Mouse (Mus musculus): ENCODE measurements around the gene Ctbp1.

The Ctbp1 gene

GRCm38 (mm10) chr5:33207136-33207535, 67.7 kb downstream of the Ctbp1 start:
- peak; percentile 81 for DNase-seq

DNA sequence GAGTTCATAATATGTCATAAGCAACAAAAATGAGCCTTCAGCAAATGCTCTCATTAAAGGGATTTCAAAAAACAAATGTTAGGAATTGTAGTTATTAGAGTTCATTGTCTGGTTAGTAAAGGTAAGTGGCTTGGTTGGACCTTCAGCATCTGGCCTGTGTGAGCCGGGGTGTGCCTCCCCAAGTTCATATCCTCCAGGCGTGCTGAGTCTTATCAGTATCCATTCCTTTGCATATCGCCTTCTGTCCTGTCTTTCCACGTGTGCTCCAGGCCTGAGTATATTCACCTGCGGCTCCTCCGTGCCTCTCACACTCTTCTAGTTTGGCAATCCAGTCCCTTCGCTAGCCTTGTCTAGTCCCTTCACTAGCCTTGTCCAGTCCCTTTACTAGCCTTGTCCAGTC, 68.5 kb downstream of the Ctbp1 start:
- peak; percentile 41 for DNase-seq

GRCm38 (mm10) chr5:33204284-33204683, 70.5 kb downstream of the Ctbp1 start:
- peak; percentile 61 for DNase-seq

DNA sequence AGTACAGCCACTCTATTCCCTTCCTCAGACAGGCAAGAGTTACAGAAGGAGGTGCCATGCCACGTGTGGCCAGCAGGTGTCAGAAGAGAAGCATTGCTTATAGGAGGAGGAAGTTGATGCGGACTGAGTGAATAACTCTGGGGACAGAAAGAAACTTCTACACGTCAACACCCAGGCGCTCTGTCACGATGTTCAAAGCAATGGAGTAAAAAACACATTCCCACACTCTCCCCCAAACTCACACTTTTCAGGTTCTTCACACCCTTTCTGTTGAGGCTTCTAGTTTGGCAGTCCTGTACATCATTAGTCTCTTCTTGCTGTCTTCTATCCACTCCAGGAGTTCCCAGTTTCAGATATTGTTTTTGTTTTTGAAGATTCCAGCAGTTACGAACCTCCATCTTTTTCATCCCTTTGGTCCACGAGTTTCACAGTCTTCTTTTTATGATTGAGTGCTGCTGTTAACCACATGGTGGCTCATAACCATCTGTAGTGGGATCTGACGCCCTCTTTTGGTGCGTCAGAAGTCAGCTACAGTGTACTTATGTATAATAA, 71.0 kb downstream of the Ctbp1 start:
- DNase-seq, result peak; percentile 93

GRCm38 (mm10) chr5:33203171-33203565, 71.6 kb downstream of the Ctbp1 start:
- peak; percentile 72 for DNase-seq

DNA sequence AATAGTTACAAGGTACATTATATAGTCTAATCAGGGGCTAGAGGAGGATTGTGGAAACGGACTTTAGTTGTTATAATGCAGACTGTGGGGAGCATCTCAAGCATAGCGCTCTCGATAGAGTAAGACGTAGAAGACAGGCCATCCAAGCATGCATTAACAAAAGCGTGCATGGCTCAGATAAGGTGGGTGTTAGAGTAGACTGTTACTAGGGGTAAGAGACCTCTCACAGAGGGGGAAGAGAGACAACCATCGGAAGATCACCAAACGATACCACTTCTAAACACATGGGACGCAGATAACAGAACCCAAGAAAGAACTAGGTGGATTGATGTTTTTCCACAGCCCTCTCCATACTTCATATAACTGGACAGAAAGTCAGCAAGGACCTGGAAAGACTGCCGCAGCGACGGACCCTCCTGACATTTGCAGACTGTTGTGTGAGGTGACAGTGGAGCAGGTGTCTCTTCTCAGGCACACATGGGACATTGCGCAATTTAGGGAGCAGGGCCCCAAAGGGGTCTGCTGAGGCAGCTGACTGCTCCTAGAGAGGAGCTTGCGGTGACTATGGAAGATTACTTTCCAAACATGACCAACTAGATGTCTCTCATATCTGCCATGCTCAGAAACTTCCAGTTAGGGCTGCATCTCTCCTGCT, 72.2 kb downstream of the Ctbp1 start:
- DNase-seq, result peak; percentile 77

DNA sequence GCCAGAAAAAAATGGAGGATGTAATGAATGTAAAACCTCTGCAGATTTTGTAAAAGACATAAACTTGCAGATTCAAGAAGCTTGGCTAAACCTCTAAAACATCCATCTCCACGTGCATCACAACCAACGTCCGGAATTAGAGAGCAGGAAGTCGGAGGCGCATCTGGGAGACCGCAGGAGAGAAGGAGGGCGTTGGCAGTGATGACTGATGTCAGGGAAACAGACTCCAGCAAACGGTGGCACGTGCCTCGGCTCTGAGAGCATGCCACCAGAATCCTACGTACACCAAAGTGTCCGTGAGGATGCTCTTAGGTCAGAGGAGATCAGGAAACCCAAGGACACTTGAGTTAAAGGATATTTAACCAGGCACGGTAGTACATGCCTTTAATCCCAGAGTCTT, 73.1 kb downstream of the Ctbp1 start:
- DNase-seq, result peak; percentile 76

DNA sequence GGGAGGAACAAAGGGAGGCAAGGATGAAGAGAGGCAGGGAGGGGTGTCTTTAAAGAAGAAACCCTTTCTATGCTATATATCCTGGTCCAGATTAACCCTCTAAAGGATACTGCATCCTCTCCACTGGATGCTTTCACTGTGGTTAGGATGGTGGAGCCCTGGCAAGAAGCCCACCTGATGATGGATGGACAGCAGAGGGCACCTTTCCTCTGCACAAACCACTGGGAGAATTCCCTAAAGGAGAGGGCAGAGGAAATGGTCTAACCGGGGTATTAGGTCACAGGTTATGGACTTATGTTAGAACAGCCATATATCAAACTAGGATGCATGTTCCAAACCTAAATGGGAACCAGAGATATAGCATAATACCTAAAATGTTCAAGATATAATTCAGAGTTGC, 74.7 kb downstream of the Ctbp1 start:
- DNase-seq, result peak; percentile 17

Data from heart, adult 11 months (tissue).